Mouse (Mus musculus) heart, embryonic 14.5 days (tissue): Measurements from ENCODE around the gene Ankzf1. TPM values are rescaled to one million over a fixed set of nuclear protein-coding genes. Genes with fewer than 3 reads are reported as not detected.

Source experiments
- ATAC-seq: fragments of 200-750 bp; cut with Nextera tagmentation; 2 replicates; pipeline ENCODE4 v1.8.0; 2017; ENCODE audit warnings: low read depth, moderate TSS enrichment; ENCODE audit not compliant: insufficient number of reproducible peaks, insufficient read depth, low FRiP score
- H3K27ac ChIP-seq, 2 experiments: fragments of 200-500 bp in 1 of 2; fragments of 300-500 bp in 1 of 2; sonication (generic) in 1 of 2; replicated peaks in 1 of 2; 2 replicates each; pipeline ENCODE4 v1.5.1; 2012 to 2014; ENCODE audit warnings: low read depth in 2 of 2, low read length in 2 of 2, control low read depth in 1 of 2, mild to moderate bottlenecking in 1 of 2, mixed read lengths in 1 of 2; ENCODE audit not compliant: control insufficient read depth in 1 of 2, insufficient read depth in 1 of 2
- H3K27me3 ChIP-seq: fragments of 300-500 bp; sonication (generic); 2 replicates; pipeline ENCODE4 v1.6.1; 2014; ENCODE audit warnings: mild to moderate bottlenecking, low read length, control low read depth; ENCODE audit not compliant: control insufficient read depth, insufficient read depth
- H3K36me3 ChIP-seq: fragments of 300-500 bp; sonication (generic); 2 replicates; pipeline ENCODE4 v1.6.1; 2014; ENCODE audit warnings: mild to moderate bottlenecking, control low read depth, low read length, mixed read lengths; ENCODE audit not compliant: control insufficient read depth, insufficient read depth
- H3K4me1 ChIP-seq, 2 experiments: fragments of 200-500 bp in 1 of 2; fragments of 300-500 bp in 1 of 2; sonication (generic) in 1 of 2; 2 replicates each; pipeline ENCODE4 v1.6.1; 2012 to 2014; ENCODE audit warnings: low read length in 2 of 2, control low read depth in 1 of 2, mixed read lengths in 1 of 2; ENCODE audit not compliant: control insufficient read depth in 2 of 2, insufficient read depth in 2 of 2
- H3K4me2 ChIP-seq: fragments of 300-500 bp; sonication (generic); 2 replicates; pipeline ENCODE4 v1.6.1; 2014; ENCODE audit warnings: mild to moderate bottlenecking, low read length
- H3K4me3 ChIP-seq, 2 experiments: fragments of 200-500 bp in 1 of 2; fragments of 300-500 bp in 1 of 2; sonication (generic) in 1 of 2; 2 replicates each; pipeline ENCODE4 v1.5.1; 2012 to 2014; ENCODE audit warnings: low read length in 2 of 2, mild to moderate bottlenecking in 2 of 2, control low read depth in 1 of 2, low read depth in 1 of 2, moderate library complexity in 1 of 2; ENCODE audit not compliant: control insufficient read depth in 1 of 2, insufficient read depth in 1 of 2
- H3K9ac ChIP-seq: fragments of 300-500 bp; sonication (generic); 2 replicates; pipeline ENCODE4 v1.6.1; 2014; ENCODE audit warnings: mild to moderate bottlenecking, low read length
- H3K9me3 ChIP-seq: fragments of 300-500 bp; sonication (generic); 2 replicates; pipeline ENCODE4 v1.6.1; 2016; ENCODE audit warnings: low read length, control low read depth; ENCODE audit not compliant: control insufficient read depth
- WGBS: fragments of 180-500 bp; shearing (Covaris S2); extraction: QIAGEN DNeasy Blood & Tissue Kit; methylation state at CpG from one replicate; pipeline ENCODE4 v1.1.7; 2014; 5-methylcytosine and 5-hydroxymethylcytosine counted together
- microRNA-seq: library from miRNA; unstranded; fragments of <30 nt; microRNA quantifications from one replicate; pipeline ENCODE4, GENCODE M21; 2016
- polyA plus RNA-seq: library from polyadenylated mRNA; unstranded; fragments of >200 nt; fragmentation: Nextera tagmentation; extraction: Ambion mirVana; gene quantifications from 2 replicates; pipeline ENCODE4 v1.2.1, GENCODE M21; 2014

The Ankzf1 gene
- polyA plus RNA-seq, 1 experiment from 2014 or later, result 19.8 TPM

GRCm38 (mm10) chr1:75243411-75243810, 51.5 kb downstream of the Ankzf1 start:
- WGBS, result 90% methylated on average over 14 of the region's 14 CpGs
- no peaks in the 10 kb centered on the region for H3K27me3 ChIP-seq
- no peak overlapping the region for H3K4me2 ChIP-seq
- H3K36me3 ChIP-seq, result peaks cover 57% of the 10 kb centered on the region
- H3K9ac ChIP-seq, result no peak overlapping the region
- no peak overlapping the region for H3K27ac ChIP-seq
- H3K9me3 ChIP-seq, result no peaks in the 10 kb centered on the region
- H3K4me3 ChIP-seq, result no peak overlapping the region
- H3K4me1 ChIP-seq, result peaks cover 19 to 25% of the 10 kb centered on the region in 2 experiments
- ATAC-seq, result no peak

GRCm38 (mm10) chr1:75244175-75244826, 52.4 kb downstream of the Ankzf1 start:
- H3K36me3 ChIP-seq, result peaks cover 49% of the 10 kb centered on the region
- no peak for ATAC-seq
- no peak overlapping the region for H3K9ac ChIP-seq
- 87% methylated on average over 12 of the region's 12 CpGs for WGBS
- no peak overlapping the region for H3K4me2 ChIP-seq
- H3K9me3 ChIP-seq, result no peaks in the 10 kb centered on the region
- H3K4me1 ChIP-seq, result peaks cover 24 to 28% of the 10 kb centered on the region in 2 experiments
- no peaks in the 10 kb centered on the region for H3K27me3 ChIP-seq
- H3K27ac ChIP-seq, result no peak overlapping the region
- no peak overlapping the region for H3K4me3 ChIP-seq

- Histone ChIP-seq H3K9ac (no peak overlapping the region), H3K27ac (no peak overlapping the region), H3K4me1 (peaks cover 24 to 31% of the 10 kb centered on the region in 2 experiments), H3K27me3 (no peaks in the 10 kb centered on the region), H3K9me3 (no peaks in the 10 kb centered on the region), H3K4me3 (no peak overlapping the region), H3K36me3 (peaks cover 44% of the 10 kb centered on the region), H3K4me2 (no peak overlapping the region)
- 27% methylated on average over 4 of the region's 4 CpGs for WGBS
- no peak for ATAC-seq
These were observed 52.9 kb downstream of the Ankzf1 start for GRCm38 (mm10) chr1:75244836-75245235.

GRCm38 (mm10) chr1:75247071-75247930, 55.4 kb downstream of the Ankzf1 start:
- whole genome bisulfite sequencing, result 78% methylated on average over 16 of the region's 16 CpGs
- 0 out of 2 replicates have a peak overlapping the region, but pooled peaks have one; percentile 0 for H3K4me2 ChIP-seq

GRCm38 (mm10) chr1:75248041-75248772, 56.3 kb downstream of the Ankzf1 start:
- Histone ChIP-seq H3K36me3 (peaks cover 11% of the 10 kb centered on the region), H3K27ac (peak overlapping the region; percentile 89 to 98), H3K27me3 (no peaks in the 10 kb centered on the region), H3K4me2 (peak overlapping the region; percentile 0; the same call in 1 of the 2 replicates), H3K4me1 (peaks cover 29 to 31% of the 10 kb centered on the region in 2 experiments), H3K4me3 (no peak overlapping the region), H3K9ac (peak overlapping the region; percentile 42; the same call in 1 of the 2 replicates), H3K9me3 (no peaks in the 10 kb centered on the region)
- 26% methylated on average over 9 of the region's 9 CpGs for WGBS
- peak; percentile 74 for ATAC-seq

More at GRCm38 (mm10) chr1:75247071-75247930, 55.4 kb downstream of the Ankzf1 start:
- peaks cover 29 to 31% of the 10 kb centered on the region in 2 experiments for H3K4me1 ChIP-seq
- no peaks in the 10 kb centered on the region for H3K27me3 ChIP-seq
- peak overlapping the region; percentile 42; the same call in 1 of the 2 replicates for H3K9ac ChIP-seq
- H3K36me3 ChIP-seq, result peaks cover 20% of the 10 kb centered on the region
- no peaks in the 10 kb centered on the region for H3K9me3 ChIP-seq
- H3K27ac ChIP-seq, result peak overlapping the region; percentile 89 to 98
- H3K4me3 ChIP-seq, result no peak overlapping the region
- ATAC-seq, result no peak

Small RNA genes within 50 kb of the gene (microRNA-seq; reads per million reads assigned to microRNA genes)
- gene Gm27943, result not detected

Other genes with a start within 250 kb of the Ankzf1 start
- gene Ihh, start 240.5 kb upstream of the Ankzf1 start, polyA plus RNA-seq, result 0.14 TPM in 1 of 2 replicates, not detected in the other
- 7.6 and 7.8 TPM in 2 replicates for gene Nhej1, start 67.0 kb upstream of the Ankzf1 start, polyA plus RNA-seq
- 0.72 and 1.4 TPM in 2 replicates for gene Slc23a3, start 58.3 kb upstream of the Ankzf1 start, polyA plus RNA-seq
- gene Cnppd1, start 49.4 kb upstream of the Ankzf1 start, polyA plus RNA-seq, result 34.3 and 34.7 TPM in 2 replicates
- 38.9 and 42.2 TPM in 2 replicates for gene Retreg2, start 49.4 kb upstream of the Ankzf1 start, polyA plus RNA-seq
- gene Zfand2b, start 23.5 kb upstream of the Ankzf1 start, polyA plus RNA-seq, result 29.6 and 31.4 TPM in 2 replicates
- gene Abcb6, start 11.8 kb upstream of the Ankzf1 start, polyA plus RNA-seq, result 9.6 and 11.1 TPM in 2 replicates
- gene Atg9a, start within 50 bp of the Ankzf1 start, polyA plus RNA-seq, result 24.7 and 29.2 TPM in 2 replicates
- gene Glb1l, start 18.7 kb downstream of the Ankzf1 start, polyA plus RNA-seq, result 7.2 and 8.4 TPM in 2 replicates
- 81.9 and 86.2 TPM in 2 replicates for gene Stk16, start 18.7 kb downstream of the Ankzf1 start, polyA plus RNA-seq
- 24.6 and 34.3 TPM in 2 replicates for gene Tuba4a, start 27.7 kb downstream of the Ankzf1 start, polyA plus RNA-seq
- not detected in 2 replicates for gene A630095N17Rik, start 40.0 kb downstream of the Ankzf1 start, polyA plus RNA-seq
- gene Dnajb2, start 44.3 kb downstream of the Ankzf1 start, polyA plus RNA-seq, result 16.9 and 17.8 TPM in 2 replicates
- gene Ptprn, start 72.4 kb downstream of the Ankzf1 start, polyA plus RNA-seq, result 0.38 and 0.41 TPM in 2 replicates
- gene Resp18, start 86.3 kb downstream of the Ankzf1 start, polyA plus RNA-seq, result 0.53 TPM in 1 of 2 replicates, not detected in the other
- 122 and 128 TPM in 2 replicates for gene Dnpep, start 125.8 kb downstream of the Ankzf1 start, polyA plus RNA-seq
- 351 and 377 TPM in 2 replicates for gene Des, start 168.2 kb downstream of the Ankzf1 start, polyA plus RNA-seq
- gene Speg, start 183.1 kb downstream of the Ankzf1 start, polyA plus RNA-seq, result 52.4 and 53.4 TPM in 2 replicates
- gene Gmppa, start 243.8 kb downstream of the Ankzf1 start, polyA plus RNA-seq, result 53.3 and 71.9 TPM in 2 replicates